Mouse (Mus musculus) ES-E14 (cell line): ENCODE data around the gene Ntrk3.

ENCODE experiments used
- CHD2 ChIP-seq: IDR thresholded peaks from 2 replicates; pipeline ENCODE4 v1.6.1; 2014; ENCODE audit warnings: mild to moderate bottlenecking, low read depth, low read length, inconsistent platforms
- HCFC1 ChIP-seq: IDR thresholded peaks from 2 replicates; pipeline ENCODE4 v1.6.1; 2012; ENCODE audit warnings: low read length, inconsistent platforms, borderline replicate concordance; ENCODE audit not compliant: insufficient read depth
- MAFK ChIP-seq: IDR thresholded peaks from 2 replicates; pipeline ENCODE4 v1.6.1; 2014; ENCODE audit warnings: mild to moderate bottlenecking, low read depth, low read length, inconsistent platforms; ENCODE audit not compliant: insufficient read depth
- ZC3H11A ChIP-seq: IDR thresholded peaks from 2 replicates; pipeline ENCODE4 v1.6.1; 2012; ENCODE audit warnings: low read depth, mild to moderate bottlenecking, inconsistent platforms, low read length, borderline replicate concordance
- ZNF384 ChIP-seq: IDR thresholded peaks from 2 replicates; pipeline ENCODE4 v1.6.1; 2012; ENCODE audit warnings: low read depth, low read length, inconsistent platforms

GRCm38 (mm10) chr7:78737196-78737595, 616 bp downstream of the Ntrk3 start:
- TF ChIP-seq ZNF384 (no peak), CHD2 (no peak), MAFK (no peak), ZC3H11A (no peak), HCFC1 (no peak)
